Mouse (Mus musculus): ENCODE results near the gene Kcnj12.

DNA sequence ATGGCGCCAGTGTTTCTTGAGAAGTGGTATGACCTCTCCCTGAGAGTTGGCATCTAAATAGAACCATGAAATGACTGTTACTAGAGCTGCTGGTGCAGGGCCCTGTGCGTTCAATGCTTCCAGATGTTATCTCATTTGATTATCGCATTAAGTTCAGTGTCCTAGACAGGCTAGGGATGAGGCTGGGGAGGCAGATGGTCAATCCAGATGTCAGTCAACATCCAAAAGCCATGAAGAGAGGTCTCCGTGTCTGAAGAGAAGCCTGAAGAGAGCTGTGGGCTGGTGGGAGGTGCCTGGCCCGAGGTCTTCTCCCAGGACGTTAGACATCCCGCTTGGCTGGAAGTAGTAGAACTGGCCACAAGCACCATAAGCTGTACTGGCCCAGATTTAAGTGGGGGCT lies 10.1 kb downstream of the Kcnj12 start:
- no peak for TF ChIP-seq TAL1 (IDR thresholded peaks at IDR 0.05; ENCODE audit: low read length)
- TF ChIP-seq GATA1 (IDR thresholded peaks at IDR 0.05; ENCODE audit: low read length), result no peak
